Comparison of ENCODE assay signal across 19 mouse cellular contexts in genomic region chr6:100775923-100776505, GRCm38 (mm10). TPM values are rescaled to one million over a fixed set of nuclear protein-coding genes. Genes with fewer than 3 reads are reported as not detected.
DNase-seq lines count a peak whose midpoint lies in the region; ATAC-seq and TF ChIP-seq lines count a peak whose summit lies in the region.
"Had no signal": no experiment of that assay in that cellular context is flagged by ENCODE, and none has a peak within 500 bp of the region (broad histone marks: within the 10 kb centered on the region; RNA-seq: fewer than 3 reads in every experiment).

No protein-coding gene starts in this region.

- no peak for TF ChIP-seq RAD21 in CH12.LX (IDR thresholded peaks at IDR 0.05; ENCODE audit: low read depth, low read length)

- TF ChIP-seq EP300 in CH12.LX (IDR thresholded peaks at IDR 0.05; ENCODE audit: low read length), result peak; percentile 60

- no peak for TF ChIP-seq POLR2A in CH12.LX (IDR thresholded peaks at IDR 0.05; ENCODE audit: low read depth, low read length)

- in situ Hi-C loops in CH12.LX (cut with MboI; ENCODE audit: low pct_ligation_motif_present, low pct_unique_long_range_greater_than_20kb, low sequenced_read_pairs), result no loop called here

- 0 out of 2 replicates have a peak, but pooled peaks cover 5% of the 10 kb centered on the region for H3K4me1 ChIP-seq in heart, embryonic 10.5 days
- H3K4me1 ChIP-seq in CH12.LX (ENCODE audit: control insufficient read depth in 1 of 2, insufficient read depth in 2 of 2), result peaks cover 16 to 41% of the 10 kb centered on the region in 2 experiments
- peaks cover 25% of the 10 kb centered on the region for H3K4me1 ChIP-seq in embryonic facial prominence, embryonic 15.5 days
- peaks cover 19% of the 10 kb centered on the region for H3K4me1 ChIP-seq in limb, embryonic 10.5 days
- H3K4me1 ChIP-seq in hindbrain, embryonic 13.5 days (replicated peaks), result peaks cover 10% of the 10 kb centered on the region; the same call in 1 of the 2 replicates
- H3K4me1 ChIP-seq: stomach, embryonic 15.5 days had no signal

- peak; percentile 35; the same call in 1 of the 2 replicates for ATAC-seq in embryonic facial prominence, embryonic 15.5 days (ENCODE audit: insufficient number of reproducible peaks, low FRiP score, low TSS enrichment, low read depth)
- no peak for ATAC-seq in hindbrain, embryonic 13.5 days (ENCODE audit: low FRiP score)
- no peak for ATAC-seq in activated CD4-positive, CD25-positive, alpha-beta regulatory T cell, adult 4 months
- ATAC-seq: liver, postnatal 0 days; midbrain, embryonic 16.5 days had no signal

- no peak overlapping the region for H3K9ac ChIP-seq in CH12.LX (ENCODE audit: insufficient read depth, low read depth)
- H3K9ac ChIP-seq in embryonic facial prominence, embryonic 15.5 days, result no peak overlapping the region
- no peak overlapping the region for H3K9ac ChIP-seq in hindbrain, embryonic 13.5 days
- H3K9ac ChIP-seq: hindbrain, embryonic 12.5 days; liver, postnatal 0 days; neural tube, embryonic 12.5 days; stomach, embryonic 15.5 days had no signal

- no peaks in the 10 kb centered on the region for H3K36me3 ChIP-seq in heart, embryonic 10.5 days
- H3K36me3 ChIP-seq in CH12.LX (replicated peaks in 1 of 2; ENCODE audit: control insufficient read depth in 1 of 2, insufficient read depth in 1 of 2, low read length in 1 of 2), result no peaks in the 10 kb centered on the region
- H3K36me3 ChIP-seq in embryonic facial prominence, embryonic 15.5 days, result no peaks in the 10 kb centered on the region
- H3K36me3 ChIP-seq in limb, embryonic 10.5 days, result no peaks in the 10 kb centered on the region
- no peaks in the 10 kb centered on the region for H3K36me3 ChIP-seq in hindbrain, embryonic 13.5 days
- H3K36me3 ChIP-seq: hindbrain, embryonic 12.5 days; neural tube, embryonic 12.5 days; stomach, embryonic 15.5 days had no signal

- no peaks in the 10 kb centered on the region for H3K79me2 ChIP-seq in CH12.LX (replicated peaks; ENCODE audit: control insufficient read depth, extremely low read depth, insufficient read depth, poor library complexity, severe bottlenecking)

- no peaks in the 10 kb centered on the region for H3K27me3 ChIP-seq in heart, embryonic 10.5 days (ENCODE audit: insufficient read depth, poor library complexity, severe bottlenecking)
- H3K27me3 ChIP-seq in CH12.LX (replicated peaks), result no peaks in the 10 kb centered on the region
- H3K27me3 ChIP-seq in embryonic facial prominence, embryonic 15.5 days, result no peaks in the 10 kb centered on the region
- no peaks in the 10 kb centered on the region for H3K27me3 ChIP-seq in limb, embryonic 10.5 days (ENCODE audit: low read depth, poor library complexity, severe bottlenecking)
- no peaks in the 10 kb centered on the region for H3K27me3 ChIP-seq in hindbrain, embryonic 13.5 days
- H3K27me3 ChIP-seq: hindbrain, embryonic 12.5 days; neural tube, embryonic 12.5 days; stomach, embryonic 15.5 days had no signal

- dilution Hi-C loops in CH12.LX (cut with MboI; ENCODE audit: extremely low pct_ligation_motif_present, extremely low pct_unique_long_range_greater_than_20kb, low sequenced_read_pairs), result no loop called here

- peak overlapping the region; percentile 13; the same call in 1 of the 2 replicates for H3K4me2 ChIP-seq in CH12.LX (ENCODE audit: insufficient read depth, low read depth, poor library complexity, severe bottlenecking)
- no peak overlapping the region for H3K4me2 ChIP-seq in embryonic facial prominence, embryonic 15.5 days (replicated peaks)
- H3K4me2 ChIP-seq in hindbrain, embryonic 13.5 days, result no peak overlapping the region
- H3K4me2 ChIP-seq: hindbrain, embryonic 12.5 days; neural tube, embryonic 12.5 days; stomach, embryonic 15.5 days had no signal

- H3K4me3 ChIP-seq in heart, embryonic 10.5 days, result no peak overlapping the region
- no peak overlapping the region for H3K4me3 ChIP-seq in CH12.LX (replicated peaks in 1 of 3; ENCODE audit: low read depth in 2 of 3, low read length in 2 of 3, poor library complexity in 1 of 3)
- no peak overlapping the region for H3K4me3 ChIP-seq in embryonic facial prominence, embryonic 15.5 days (replicated peaks)
- no peak overlapping the region for H3K4me3 ChIP-seq in limb, embryonic 10.5 days
- H3K4me3 ChIP-seq in hindbrain, embryonic 13.5 days, result no peak overlapping the region
- H3K4me3 ChIP-seq: erythroblast, embryonic 14.5 days; hindbrain, embryonic 12.5 days; neural tube, embryonic 12.5 days; stomach, embryonic 15.5 days had no signal

- no peak for TF ChIP-seq CTCF in CH12.LX (conservative IDR thresholded peaks at IDR 0.05 in 1 of 2, IDR thresholded peaks at IDR 0.05 in 1 of 2; ENCODE audit: low read depth in 2 of 2, low read length in 2 of 2)

- H3K27ac ChIP-seq in heart, embryonic 10.5 days, result no peak overlapping the region
- H3K27ac ChIP-seq in CH12.LX (ENCODE audit: insufficient read depth, low read depth), result no peak overlapping the region
- H3K27ac ChIP-seq in embryonic facial prominence, embryonic 15.5 days (replicated peaks), result no peak overlapping the region
- peak overlapping the region; percentile 3; the same call in 1 of the 2 replicates for H3K27ac ChIP-seq in limb, embryonic 10.5 days
- no peak overlapping the region for H3K27ac ChIP-seq in hindbrain, embryonic 13.5 days
- H3K27ac ChIP-seq: hindbrain, embryonic 12.5 days; neural tube, embryonic 12.5 days; stomach, embryonic 15.5 days had no signal

- 80% methylated on average over 15 of the region's 15 CpGs for WGBS in heart, embryonic 10.5 days
- 34% methylated on average over 15 of the region's 15 CpGs for WGBS in embryonic facial prominence, embryonic 15.5 days
- WGBS in limb, embryonic 10.5 days, result 62% methylated on average over 15 of the region's 15 CpGs
- WGBS in hindbrain, embryonic 13.5 days, result 75% methylated on average over 15 of the region's 15 CpGs

- H3K9me3 ChIP-seq in heart, embryonic 10.5 days, result no peaks in the 10 kb centered on the region
- H3K9me3 ChIP-seq in CH12.LX (replicated peaks; ENCODE audit: low read length), result no peaks in the 10 kb centered on the region
- no peaks in the 10 kb centered on the region for H3K9me3 ChIP-seq in embryonic facial prominence, embryonic 15.5 days (replicated peaks)
- H3K9me3 ChIP-seq in limb, embryonic 10.5 days (replicated peaks), result no peaks in the 10 kb centered on the region
- H3K9me3 ChIP-seq in hindbrain, embryonic 13.5 days, result no peaks in the 10 kb centered on the region
- H3K9me3 ChIP-seq: hindbrain, embryonic 12.5 days; neural tube, embryonic 12.5 days; stomach, embryonic 15.5 days had no signal

- peak; percentile 4 for DNase-seq in heart, adult 8-10 months (ENCODE audit: low spot score)
- no peak for DNase-seq in heart, embryonic 10.5 days (ENCODE audit: low spot score)
- DNase-seq in CH12.LX (ENCODE audit: extremely low read depth) (peak; percentile 85), adipocyte (ENCODE audit: low spot score) (no peak)
- peak; percentile 39 for DNase-seq in limb, embryonic 10.5 days (ENCODE audit: low spot score)
- DNase-seq: adrenal gland, postnatal 36 days; cerebellum, postnatal 14 days; kidney, adult 11 months; layer of hippocampus, adult 9-11 months; liver, postnatal 0 days; lung, postnatal 4 days had no signal

TF ChIP-seq in CH12.LX, 34 proteins besides CTCF, POLR2A, EP300 and RAD21 (continues in another document):
- TF ChIP-seq ZC3H11A (IDR thresholded peaks at IDR 0.05; ENCODE audit: low read depth, low read length) (no peak), KAT2A (IDR thresholded peaks at IDR 0.05; ENCODE audit: insufficient replicate concordance, low read length) (no peak), MAFK (IDR thresholded peaks at IDR 0.05; ENCODE audit: insufficient replicate concordance, low read length) (no peak), POLR2AphosphoS2 (IDR thresholded peaks at IDR 0.05; ENCODE audit: low read depth, low read length) (no peak), BHLHE40 (IDR thresholded peaks at IDR 0.05; ENCODE audit: low read depth, low read length) (peak; percentile 98), SMC3 (IDR thresholded peaks at IDR 0.05; ENCODE audit: low read depth, low read length) (no peak), MAX (IDR thresholded peaks at IDR 0.05; ENCODE audit: low read length) (peak; percentile 70), ETS1 (conservative IDR thresholded peaks at IDR 0.05; ENCODE audit: low read depth, low read length) (peak; percentile 82), ZKSCAN1 (IDR thresholded peaks at IDR 0.05; ENCODE audit: borderline replicate concordance, low read depth, low read length) (no peak), MYC (IDR thresholded peaks at IDR 0.05; ENCODE audit: low read depth, low read length) (no peak; the same call in 1 of the 2 replicates), JUN (IDR thresholded peaks at IDR 0.05; ENCODE audit: insufficient read depth, low read depth, low read length) (no peak), TBP (conservative IDR thresholded peaks at IDR 0.05; ENCODE audit: low read depth, low read length) (0 out of 2 replicates have a peak, but pooled peaks have one; percentile 26), CHD2 (IDR thresholded peaks at IDR 0.05; ENCODE audit: low read length) (no peak), RCOR1 (conservative IDR thresholded peaks at IDR 0.05; ENCODE audit: low read depth, low read length) (no peak), E2F4 (IDR thresholded peaks at IDR 0.05; ENCODE audit: insufficient replicate concordance, low read depth, low read length) (no peak), JUND (conservative IDR thresholded peaks at IDR 0.05; ENCODE audit: low read depth, low read length) (no peak), CHD1 (IDR thresholded peaks at IDR 0.05; ENCODE audit: low read depth, low read length) (no peak), MAZ (IDR thresholded peaks at IDR 0.05; ENCODE audit: low read depth, low read length) (no peak), UBTF (IDR thresholded peaks at IDR 0.05; ENCODE audit: low read depth, low read length) (no peak), GABPA (IDR thresholded peaks at IDR 0.05; ENCODE audit: insufficient replicate concordance, low read depth, low read length) (no peak), ZNF384 (IDR thresholded peaks at IDR 0.05; ENCODE audit: low read depth, low read length) (no peak), MXI1 (IDR thresholded peaks at IDR 0.05; ENCODE audit: low read depth, low read length) (no peak; the same call in none of the 2 replicates)

RNA-seq across cellular contexts. Expression of gene Ppp4r2, which starts 57.4 kb away (rescaled TPM):
- total RNA-seq in heart, adult 8-10 months (2022), result 10 to 100 TPM; 43.9 to 49.1 (median 46.6) TPM
- polyA plus RNA-seq in heart, embryonic 10.5 days (2016; fragmentation: Nextera tagmentation; extraction: Ambion mirVana), result 15.2 and 20.3 TPM in 2 replicates
- total RNA-seq in CH12.LX (2012; rRNA removed), result 53.3 and 60.1 TPM in 2 replicates
- total RNA-seq in CH12.LX (2014; rRNA removed), result 134 and 144 TPM in 2 replicates
- polyA plus RNA-seq in CH12.LX (2012; ENCODE audit: insufficient read length, low read depth), result 112 and 115 TPM in 2 replicates
- 18.7 and 22.6 TPM in 2 replicates for polyA plus RNA-seq in embryonic facial prominence, embryonic 15.5 days (2015; fragmentation: Nextera tagmentation; extraction: Ambion mirVana)
- polyA plus RNA-seq in limb, embryonic 10.5 days (2016; fragmentation: Nextera tagmentation; extraction: Ambion mirVana), result 21.0 and 26.9 TPM in 2 replicates
- polyA plus RNA-seq in hindbrain, embryonic 13.5 days (2015; fragmentation: Nextera tagmentation; extraction: Ambion mirVana), result 20.5 and 20.9 TPM in 2 replicates
- 10 to 100 TPM; 25.0 to 27.7 TPM for polyA plus RNA-seq in activated CD4-positive, CD25-positive, alpha-beta regulatory T cell, adult 4 months (2017; shearing (Covaris generic))

Comparison
In these comparisons a context has a peak if more than half of its experiments do, and no peak if none do; other contexts are left out.
1. DNase-seq: peak in heart, adult 8-10 months (single experiment), CH12.LX (single experiment) and limb, embryonic 10.5 days (single experiment); none in heart, embryonic 10.5 days (single experiment) and adipocyte (single experiment).